Mouse (Mus musculus): Measurements from ENCODE around the gene Dnah8. TPM values are rescaled to one million over a fixed set of nuclear protein-coding genes. Genes with fewer than 3 reads are reported as not detected.

Dnah8 gene
- 1 to 10 TPM; 1.5 to 2.0 TPM for total RNA-seq (2023)

GRCm38 (mm10) chr17:30624132-30624531, at the start of gene Dnah8:
TSS of gene Dnah8 (plus strand) at chr17:30624354.

GRCm38 (mm10) chr17:30575941-30576773, 48.0 kb upstream of the Dnah8 start, which contains the start of gene Btbd9:
TSS of gene Btbd9 (minus strand) at chr17:30576488.

DNA sequence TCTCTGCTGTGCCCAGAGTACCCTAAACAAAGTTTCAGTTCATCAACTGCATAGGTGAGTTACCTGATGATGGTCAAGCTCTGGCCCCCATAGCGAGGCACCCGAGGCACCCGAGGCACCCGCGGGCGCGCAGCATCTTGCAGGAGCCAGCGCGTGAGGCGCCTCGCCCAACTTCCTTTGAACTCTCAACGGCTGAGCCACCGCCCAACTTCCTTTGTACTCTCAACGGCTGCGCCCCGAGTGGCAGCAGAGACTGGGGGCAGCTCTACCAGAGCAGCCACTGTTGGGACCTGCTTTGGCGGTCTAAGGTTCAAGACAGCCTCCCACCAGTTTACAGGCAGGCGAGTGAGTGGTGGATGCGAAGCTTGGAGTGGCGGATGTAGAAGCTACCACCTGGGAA, 2.6 kb downstream of the Dnah8 start, which contains the start of gene Glo1:
Gene Glo1 (minus strand): TSS at position 153 of the 400 bp plus-strand sequence.

DNA sequence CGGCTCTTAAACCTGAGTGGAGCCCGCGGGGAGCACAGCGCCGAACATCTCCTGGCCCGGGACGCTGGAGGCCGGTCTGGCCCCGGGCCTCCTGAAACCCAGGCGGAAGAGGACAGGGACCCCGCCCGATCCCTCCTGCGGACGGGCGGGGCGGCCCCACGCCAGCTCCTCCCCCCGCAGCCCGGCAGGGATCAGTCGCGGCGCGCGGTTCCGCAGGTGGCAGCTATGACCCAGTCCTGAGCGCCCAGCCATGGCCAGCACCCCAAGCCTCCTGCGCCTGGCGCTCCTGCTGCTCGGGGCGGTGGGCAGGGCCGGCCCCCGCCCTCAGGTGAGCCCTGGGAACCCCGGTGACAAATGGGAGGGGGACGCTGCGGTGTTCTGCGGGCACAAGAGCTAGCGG, 277.5 kb downstream of the Dnah8 start, which contains the start of gene Glp1r:
Gene Glp1r (plus strand): TSS at position 191 of the 400 bp plus-strand sequence.

Other genes with a start within 250 kb of the Dnah8 start
- 10 to 100 TPM; 58.4 to 61.3 TPM for gene Btbd9, start 47.9 kb upstream of the Dnah8 start, total RNA-seq (2023)
- 10 to 100 TPM; 39.9 to 45.5 TPM for gene Glo1, start 2.5 kb downstream of the Dnah8 start, total RNA-seq (2023)

Measured in monocyte, adult 59 days (primary cell).